ENCODE assay signal across 9 mouse cellular contexts in genomic region chr2:173183836-173184460, GRCm38 (mm10). TPM values are rescaled to one million over a fixed set of nuclear protein-coding genes. Genes with fewer than 3 reads are reported as not detected.
DNase-seq lines count a peak whose midpoint lies in the region; ATAC-seq lines count a peak whose summit lies in the region.
"Had no signal": no experiment of that assay in that cellular context is flagged by ENCODE, and none has a peak within 500 bp of the region (broad histone marks: within the 10 kb centered on the region; RNA-seq: fewer than 3 reads in every experiment).

No protein-coding gene starts in this region.

- no peak overlapping the region for H3K27ac ChIP-seq in kidney, embryonic 16.5 days (ENCODE audit: low read length)

- no peak overlapping the region for H3K9ac ChIP-seq in kidney, embryonic 16.5 days (replicated peaks; ENCODE audit: low read length)

- no peaks in the 10 kb centered on the region for H3K36me3 ChIP-seq in kidney, embryonic 16.5 days (ENCODE audit: insufficient read depth, low read length)

- no peak overlapping the region for H3K4me3 ChIP-seq in kidney, embryonic 16.5 days (ENCODE audit: low read length)
- H3K4me3 ChIP-seq: megakaryocyte, embryonic 14.5 days had no signal

- DNase-seq in 3134 (ENCODE audit: extremely low read depth, insufficient read length, low spot score) (peak; percentile 35), 416B (ENCODE audit: low read depth) (peak; percentile 52)
- DNase-seq in cerebellum, postnatal 10 days = peak; percentile 88 to 92
- DNase-seq in gastrocnemius, postnatal 10 days = peak; percentile 79
- peak; percentile 78 for DNase-seq in lung, postnatal 14 days
- peak; percentile 41 to 53 for DNase-seq in right cerebral cortex, postnatal 36 days (ENCODE audit: low spot score in 2 of 2)
- no peak for DNase-seq in c-Kit-positive CD71-positive TER-119-positive erythroid progenitor cells, embryonic 14.5 days (ENCODE audit: low spot score)

- no peaks in the 10 kb centered on the region for H3K9me3 ChIP-seq in kidney, embryonic 16.5 days (ENCODE audit: low read length)
- H3K9me3 ChIP-seq: megakaryocyte, embryonic 14.5 days had no signal

- H3K4me2 ChIP-seq in kidney, embryonic 16.5 days (replicated peaks; ENCODE audit: low read depth, low read length) = no peak overlapping the region

- WGBS in kidney, embryonic 16.5 days = 7% methylated on average over 8 of the region's 8 CpGs

- H3K27me3 ChIP-seq in kidney, embryonic 16.5 days (ENCODE audit: insufficient read depth, low read length) = peaks cover 21% of the 10 kb centered on the region

- peak; percentile 26 for ATAC-seq in kidney, embryonic 16.5 days (ENCODE audit: low FRiP score, low TSS enrichment)

- peaks cover 9% of the 10 kb centered on the region; the same call in 1 of the 2 replicates for H3K4me1 ChIP-seq in kidney, embryonic 16.5 days (ENCODE audit: insufficient read depth, low read length)

RNA-seq across cellular contexts. Expression of gene Pck1, which starts 31.1 kb away (rescaled TPM):
- total RNA-seq in gastrocnemius, postnatal 10 days (2021) = 10 to 100 TPM in 1 of 2 experiments, 1 to 10 TPM in 1; 9.1 to 17.4 TPM
- polyA plus RNA-seq in kidney, embryonic 16.5 days (2015; fragmentation: Nextera tagmentation; extraction: Ambion mirVana) = 35.4 and 38.4 TPM in 2 replicates

RNA-seq across cellular contexts. Expression of gene Zbp1, which starts 34.8 kb away (rescaled TPM):
- total RNA-seq in gastrocnemius, postnatal 10 days (2021) = under 1 TPM in 1 of 2 experiments, not detected in 1; 0.09 TPM
- 0.67 TPM in 1 of 2 replicates, not detected in the other for polyA plus RNA-seq in kidney, embryonic 16.5 days (2015; fragmentation: Nextera tagmentation; extraction: Ambion mirVana)
